Mouse (Mus musculus) embryo, embryonic 11 days (tissue): Measurements from ENCODE around the gene Cdc42ep4.
A peak's percentile ranks its signal among the peaks of the same experiment; 100 is the strongest.

Source experiments
- DNase-seq: peaks from one replicate; pipeline ENCODE4 v3.0.0-alpha.2; 2015

The Cdc42ep4 gene

GRCm38 (mm10) chr11:113776851-113777511, 25.3 kb upstream of the Cdc42ep4 start:
- DNase-seq, result no peak

GRCm38 (mm10) chr11:113774773-113775172, 23.1 kb upstream of the Cdc42ep4 start:
- DNase-seq, result no peak

GRCm38 (mm10) chr11:113773191-113773590, 21.5 kb upstream of the Cdc42ep4 start:
- no peak for DNase-seq

DNA sequence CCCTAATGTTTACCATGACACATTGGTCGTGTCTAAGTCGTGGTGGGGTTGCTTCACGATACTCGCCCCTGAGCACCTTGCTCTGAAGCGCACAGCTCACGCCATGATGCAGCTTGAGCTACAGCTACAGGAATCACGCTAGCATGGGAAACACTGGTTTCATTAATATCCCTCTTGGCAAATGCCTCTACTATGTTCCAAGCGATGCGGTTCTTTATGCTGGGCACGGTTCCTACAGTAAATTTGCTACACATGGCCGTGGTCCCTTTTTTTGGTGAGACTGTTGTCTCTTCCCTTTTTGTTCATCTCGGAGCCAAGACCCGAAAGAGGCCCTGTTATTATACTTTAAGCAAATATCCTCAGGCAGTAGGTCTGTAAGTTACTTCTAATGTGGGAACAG, 19.5 kb upstream of the Cdc42ep4 start:
- no peak for DNase-seq

- no peak for DNase-seq
Measured at GRCm38 (mm10) chr11:113768356-113768755, 16.7 kb upstream of the Cdc42ep4 start.

DNA sequence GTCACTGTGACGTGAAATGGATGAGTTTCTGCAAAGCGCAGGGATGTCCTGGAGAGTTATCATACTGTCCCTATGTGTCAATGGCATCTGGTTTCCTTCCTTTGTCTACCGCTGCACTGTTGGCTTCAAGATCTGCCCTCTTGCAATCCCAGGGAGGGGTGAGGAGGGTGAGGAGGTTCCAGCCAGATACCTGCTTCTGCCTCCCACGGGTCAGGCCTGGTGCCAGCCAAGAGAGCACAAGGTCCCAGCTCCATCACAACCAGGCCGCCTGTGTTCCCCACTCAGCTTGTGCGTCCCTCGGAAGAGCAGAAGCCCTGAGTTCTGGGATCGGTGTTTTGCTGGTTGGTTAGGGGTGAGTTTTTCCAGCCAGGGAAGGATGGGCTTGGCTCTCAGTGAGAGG, 15.6 kb upstream of the Cdc42ep4 start:
- DNase-seq, result no peak

- DNase-seq, result no peak
Measured at GRCm38 (mm10) chr11:113766284-113766985, 14.8 kb upstream of the Cdc42ep4 start.

GRCm38 (mm10) chr11:113764132-113764849, 12.6 kb upstream of the Cdc42ep4 start:
- DNase-seq, result no peak

DNA sequence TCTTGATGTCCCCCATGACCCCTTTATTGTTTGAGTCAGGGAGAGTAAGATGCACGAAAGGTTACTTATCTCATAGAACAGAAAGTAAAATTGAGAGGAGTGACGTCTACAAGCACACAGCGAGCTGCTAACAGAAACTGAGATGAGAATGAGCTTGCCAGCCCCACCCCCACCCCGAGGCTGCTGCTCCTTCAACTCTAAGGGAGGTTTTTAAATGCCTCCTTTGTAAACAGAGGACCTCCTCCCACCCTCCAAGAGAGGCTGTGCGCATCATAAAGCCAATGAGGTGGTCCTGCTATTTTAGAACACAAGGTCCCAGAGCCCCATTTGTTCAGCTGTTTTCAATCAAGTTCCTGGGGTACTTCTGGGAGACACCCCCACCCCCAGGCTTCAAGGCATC, 11.8 kb upstream of the Cdc42ep4 start:
- DNase-seq, result peak; percentile 57

- DNase-seq, result no peak
Measured at GRCm38 (mm10) chr11:113762136-113762797, 10.6 kb upstream of the Cdc42ep4 start.

- DNase-seq, result no peak
Measured at GRCm38 (mm10) chr11:113761646-113762045, 10.0 kb upstream of the Cdc42ep4 start.

DNA sequence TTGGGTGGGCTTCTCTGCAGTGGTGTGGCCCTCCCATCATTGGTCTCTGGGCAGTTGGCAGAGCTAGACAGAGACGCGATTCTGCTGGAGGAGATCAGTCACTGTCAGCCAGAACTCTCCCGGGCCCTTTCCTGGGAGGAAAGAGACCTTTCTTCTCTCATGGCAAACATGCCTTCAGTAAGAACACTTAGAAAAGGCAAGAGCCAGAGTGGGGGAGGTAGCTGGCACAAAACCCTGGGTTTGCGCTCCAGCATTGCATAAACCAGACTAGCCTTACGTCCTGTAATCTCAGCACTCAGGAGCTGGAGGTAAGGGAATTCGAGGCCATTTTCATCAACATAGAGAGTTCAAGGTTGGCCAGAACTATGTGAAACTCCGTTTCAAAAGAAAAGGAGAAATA, 8.8 kb upstream of the Cdc42ep4 start:
- no peak for DNase-seq

DNA sequence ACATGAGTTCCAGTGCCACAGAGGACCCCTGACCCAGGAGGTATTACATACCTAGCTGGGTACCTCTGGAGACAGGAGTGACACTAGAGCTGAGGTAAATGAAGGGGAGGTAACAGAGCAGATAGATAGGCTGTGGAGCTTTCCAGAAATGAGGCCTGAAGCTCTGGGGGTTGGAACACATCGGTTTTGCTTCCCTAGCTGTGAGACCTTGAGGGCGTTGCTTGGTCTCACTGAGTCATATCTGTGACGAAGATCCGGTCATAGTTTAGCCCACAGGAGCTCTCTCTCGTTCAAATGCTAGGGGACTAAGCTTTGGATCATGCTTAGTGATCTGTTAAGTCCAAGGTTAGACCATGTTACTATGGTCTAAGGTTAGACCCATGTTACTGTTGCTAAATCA, 7.2 kb upstream of the Cdc42ep4 start:
- DNase-seq, result no peak

- DNase-seq, result no peak
Measured at GRCm38 (mm10) chr11:113756578-113756977, 4.9 kb upstream of the Cdc42ep4 start.

- no peak for DNase-seq
Measured at GRCm38 (mm10) chr11:113755878-113756277, 4.2 kb upstream of the Cdc42ep4 start.

DNA sequence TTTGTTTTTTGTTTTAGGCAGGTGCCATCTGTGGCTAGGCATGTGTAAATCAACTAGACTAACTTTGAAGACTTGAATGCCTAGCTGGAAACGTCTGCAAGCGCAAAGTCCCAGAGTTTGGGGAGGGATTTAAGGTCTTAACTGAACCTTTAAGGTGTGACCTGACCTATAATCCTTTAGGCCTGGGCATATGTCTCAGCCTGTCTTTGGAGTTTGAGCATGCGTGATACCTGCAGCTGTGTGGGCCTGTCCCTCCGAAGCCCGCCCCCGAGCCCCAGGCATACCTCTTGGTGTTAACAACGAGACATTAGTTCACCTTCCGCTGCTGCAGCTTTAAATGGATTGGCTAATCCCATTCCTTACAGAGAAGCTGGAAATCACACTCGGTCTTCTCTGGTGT, 3.2 kb upstream of the Cdc42ep4 start:
- DNase-seq, result no peak

- DNase-seq, result no peak
Measured at GRCm38 (mm10) chr11:113752685-113753430, 1.2 kb upstream of the Cdc42ep4 start.

DNA sequence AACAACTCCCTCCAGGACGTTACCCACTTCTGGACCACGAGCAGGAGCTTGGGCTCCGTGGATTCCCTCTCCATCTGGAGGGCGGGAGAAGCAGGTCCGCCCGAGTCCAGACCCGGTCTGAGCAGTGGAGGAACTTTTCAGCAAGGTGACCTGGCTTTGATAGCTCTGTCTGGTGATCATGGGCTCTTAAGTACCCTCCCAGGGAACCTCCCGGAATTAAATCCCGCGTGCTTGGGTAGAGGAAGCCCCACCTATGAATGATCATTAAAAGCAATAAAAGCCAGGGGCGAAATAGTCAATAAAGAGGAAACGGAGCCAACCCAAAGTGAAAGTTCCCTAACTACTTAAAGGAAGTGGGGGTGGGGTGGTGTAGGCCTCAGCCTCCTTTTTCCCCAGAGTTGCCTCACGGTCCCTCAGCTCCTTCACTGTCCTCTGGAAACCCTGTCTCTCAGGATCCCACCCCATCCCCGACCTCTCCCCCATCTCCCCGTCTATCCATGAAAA, 529 bp upstream of the Cdc42ep4 start:
- no peak for DNase-seq

GRCm38 (mm10) chr11:113750571-113751483, 854 bp downstream of the Cdc42ep4 start:
- peak; percentile 90 for DNase-seq

DNA sequence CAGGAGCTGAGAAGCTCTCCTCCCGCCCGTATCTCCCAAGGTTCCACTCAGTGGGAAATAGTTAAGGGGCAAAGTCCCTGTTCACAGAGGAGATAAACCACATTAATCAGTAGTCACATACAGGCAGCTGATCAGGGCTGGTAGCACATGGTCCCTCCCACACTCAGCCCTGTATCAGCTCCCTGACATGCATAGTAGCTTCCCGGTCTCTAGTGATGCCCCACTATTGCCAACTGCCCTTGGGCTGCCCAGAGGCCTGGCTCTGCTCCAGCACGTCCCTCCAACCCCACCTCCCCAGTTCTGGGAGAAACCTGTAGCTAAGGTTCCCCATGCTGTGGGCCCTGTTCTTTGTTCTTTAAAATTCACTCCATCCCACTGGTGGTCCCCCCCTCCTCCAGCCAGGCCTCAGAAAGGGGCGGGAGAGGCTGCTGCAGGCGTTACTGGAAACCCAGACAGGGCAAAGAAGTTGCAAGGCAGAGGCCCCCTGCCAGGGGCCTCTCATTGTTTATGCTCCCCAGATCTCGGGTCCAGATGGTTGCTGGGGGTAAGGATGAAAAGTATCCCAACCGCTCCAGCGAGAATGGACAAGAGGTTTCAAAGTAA, 1.8 kb downstream of the Cdc42ep4 start:
- peak; percentile 81 for DNase-seq
